Comparison of ENCODE assay signal across 34 mouse cellular contexts in genomic region chr9:22505574-22505973, GRCm38 (mm10). TPM values are rescaled to one million over a fixed set of nuclear protein-coding genes. Genes with fewer than 3 reads are reported as not detected.
DNase-seq lines count a peak whose midpoint lies in the region; ATAC-seq and TF ChIP-seq lines count a peak whose summit lies in the region.
"Had no signal": no experiment of that assay in that cellular context is flagged by ENCODE, and none has a peak within 500 bp of the region (broad histone marks: within the 10 kb centered on the region; RNA-seq: fewer than 3 reads in every experiment).

No protein-coding gene starts in this region.

- H3K27ac ChIP-seq in kidney, adult 2 months (ENCODE audit: insufficient read depth, low read depth, low read length) = no peak overlapping the region
- no peak overlapping the region; the same call in 1 of the 2 replicates for H3K27ac ChIP-seq in intestine, embryonic 16.5 days (ENCODE audit: low read length)
- H3K27ac ChIP-seq in limb, embryonic 10.5 days = no peak overlapping the region
- H3K27ac ChIP-seq: embryonic facial prominence, embryonic 10.5 days; embryonic facial prominence, embryonic 15.5 days; forebrain, embryonic 13.5 days; hindbrain, embryonic 14.5 days; limb, embryonic 12.5 days; liver, embryonic 15.5 days; lung, embryonic 15.5 days; midbrain, embryonic 12.5 days; neural tube, embryonic 13.5 days; stomach, embryonic 15.5 days had no signal

- no peaks in the 10 kb centered on the region for H3K27me3 ChIP-seq in kidney, adult 2 months (replicated peaks; ENCODE audit: control insufficient read depth, insufficient read depth, low read length)
- H3K27me3 ChIP-seq in G1E (ENCODE audit: insufficient read depth, low read length) = no peaks in the 10 kb centered on the region
- no peaks in the 10 kb centered on the region for H3K27me3 ChIP-seq in intestine, embryonic 16.5 days (replicated peaks; ENCODE audit: control insufficient read depth, insufficient read depth, low read length)
- H3K27me3 ChIP-seq in limb, embryonic 10.5 days (ENCODE audit: low read depth, poor library complexity, severe bottlenecking) = no peaks in the 10 kb centered on the region
- H3K27me3 ChIP-seq: embryonic facial prominence, embryonic 15.5 days; forebrain, embryonic 13.5 days; limb, embryonic 12.5 days; liver, embryonic 15.5 days; lung, embryonic 15.5 days; midbrain, embryonic 12.5 days; neural tube, embryonic 13.5 days; stomach, embryonic 15.5 days had no signal

- no peak overlapping the region for H3K4me3 ChIP-seq in kidney, adult 2 months (ENCODE audit: insufficient read depth, low read depth, low read length)
- no peak overlapping the region for H3K4me3 ChIP-seq in G1E (ENCODE audit: low read depth, low read length)
- H3K4me3 ChIP-seq in intestine, embryonic 16.5 days (ENCODE audit: low read length) = no peak overlapping the region
- H3K4me3 ChIP-seq in limb, embryonic 10.5 days = no peak overlapping the region
- H3K4me3 ChIP-seq: embryonic facial prominence, embryonic 10.5 days; embryonic facial prominence, embryonic 15.5 days; forebrain, embryonic 13.5 days; limb, embryonic 12.5 days; liver, embryonic 15.5 days; lung, embryonic 15.5 days; midbrain, embryonic 12.5 days; neural tube, embryonic 13.5 days; stomach, embryonic 15.5 days had no signal

- H3K9ac ChIP-seq in intestine, embryonic 16.5 days (ENCODE audit: low read depth, low read length) = no peak overlapping the region
- H3K9ac ChIP-seq: embryonic facial prominence, embryonic 15.5 days; forebrain, embryonic 13.5 days; hindbrain, embryonic 14.5 days; limb, embryonic 12.5 days; liver, embryonic 15.5 days; lung, embryonic 15.5 days; midbrain, embryonic 12.5 days; neural tube, embryonic 13.5 days; stomach, embryonic 15.5 days had no signal

- WGBS in kidney, adult 2 months = 52% methylated on average over 2 of the region's 2 CpGs
- WGBS in intestine, embryonic 16.5 days = 69% methylated on average over 2 of the region's 2 CpGs
- 49% methylated on average over 2 of the region's 2 CpGs for WGBS in limb, embryonic 10.5 days

- ATAC-seq in G1E (ENCODE audit: extremely low read depth, insufficient number of reproducible peaks, low FRiP score, poor library complexity, severe bottlenecking) = 0 out of 2 replicates have a peak, but pooled peaks have one; percentile 4
- peak; percentile 91 for ATAC-seq in intestine, embryonic 16.5 days
- ATAC-seq in megakaryocyte-erythroid progenitor cell, adult 5-6 weeks (replicated peaks; ENCODE audit: low FRiP score, low TSS enrichment, poor library complexity, severe bottlenecking) = peak; percentile 22; the same call in 1 of the 2 replicates
- ATAC-seq: forebrain, embryonic 13.5 days had no signal

- H3K9me3 ChIP-seq in G1E (replicated peaks) = no peaks in the 10 kb centered on the region
- no peaks in the 10 kb centered on the region for H3K9me3 ChIP-seq in intestine, embryonic 16.5 days (ENCODE audit: control insufficient read depth, low read length)
- H3K9me3 ChIP-seq in limb, embryonic 10.5 days (replicated peaks) = no peaks in the 10 kb centered on the region
- H3K9me3 ChIP-seq: embryonic facial prominence, embryonic 10.5 days; embryonic facial prominence, embryonic 15.5 days; forebrain, embryonic 13.5 days; limb, embryonic 12.5 days; liver, embryonic 15.5 days; lung, embryonic 15.5 days; midbrain, embryonic 12.5 days; neural tube, embryonic 13.5 days; stomach, embryonic 15.5 days had no signal

- no peak for TF ChIP-seq CTCF in kidney, adult 2 months (conservative IDR thresholded peaks at IDR 0.05; ENCODE audit: insufficient read depth, insufficient read length, low read depth, low read length)
- TF ChIP-seq CTCF in G1E (IDR thresholded peaks at IDR 0.05; ENCODE audit: low read depth, low read length) = no peak

- TF ChIP-seq POLR2A in kidney, adult 2 months (IDR thresholded peaks at IDR 0.05; ENCODE audit: low read depth, low read length) = no peak

- no peaks in the 10 kb centered on the region for H3K36me3 ChIP-seq in kidney, adult 2 months (ENCODE audit: control insufficient read depth, insufficient read depth, low read length)
- peaks cover 11% of the 10 kb centered on the region for H3K36me3 ChIP-seq in G1E (replicated peaks)
- H3K36me3 ChIP-seq in intestine, embryonic 16.5 days (ENCODE audit: control insufficient read depth, insufficient read depth, low read length) = no peaks in the 10 kb centered on the region
- no peaks in the 10 kb centered on the region for H3K36me3 ChIP-seq in limb, embryonic 10.5 days
- H3K36me3 ChIP-seq: embryonic facial prominence, embryonic 10.5 days; embryonic facial prominence, embryonic 15.5 days; limb, embryonic 12.5 days; liver, embryonic 15.5 days; lung, embryonic 15.5 days; midbrain, embryonic 12.5 days; neural tube, embryonic 13.5 days; stomach, embryonic 15.5 days had no signal

- peak; percentile 29 for DNase-seq in kidney, adult 2 months
- no peak for DNase-seq in kidney, postnatal 14 days
- no peak for DNase-seq in G1E (ENCODE audit: low spot score)
- no peak for DNase-seq in cerebellum, adult 11 months
- no peak for DNase-seq in limb, embryonic 10.5 days (ENCODE audit: low spot score)
- DNase-seq: adrenal gland, adult 2 months; cerebellum, adult 8-10 months; cerebellum, postnatal 25 days; gastrocnemius, postnatal 14 days; kidney, adult 8-10 months; kidney, postnatal 25 days had no signal

- H3K4me2 ChIP-seq in intestine, embryonic 16.5 days (ENCODE audit: low read depth, low read length) = no peak overlapping the region
- H3K4me2 ChIP-seq: embryonic facial prominence, embryonic 15.5 days; forebrain, embryonic 13.5 days; heart, embryonic 11.5 days; hindbrain, embryonic 14.5 days; limb, embryonic 12.5 days; liver, embryonic 15.5 days; lung, embryonic 15.5 days; midbrain, embryonic 12.5 days; neural tube, embryonic 13.5 days; stomach, embryonic 15.5 days had no signal

- peaks cover 6% of the 10 kb centered on the region; the same call in 1 of the 2 replicates for H3K4me1 ChIP-seq in kidney, adult 2 months (ENCODE audit: control insufficient read depth, insufficient read depth, low read length)
- no peaks in the 10 kb centered on the region for H3K4me1 ChIP-seq in G1E (ENCODE audit: insufficient read depth, low read depth, low read length)
- H3K4me1 ChIP-seq in intestine, embryonic 16.5 days (ENCODE audit: control insufficient read depth, insufficient read depth, low read length) = peaks cover 2% of the 10 kb centered on the region; the same call in 1 of the 2 replicates
- H3K4me1 ChIP-seq in limb, embryonic 10.5 days = 0 out of 2 replicates have a peak, but pooled peaks cover 4% of the 10 kb centered on the region
- H3K4me1 ChIP-seq: liver, embryonic 15.5 days; lung, embryonic 15.5 days; stomach, embryonic 15.5 days had no signal

RNA-seq across cellular contexts. Expression of gene Bbs9, which starts 30.1 kb away (rescaled TPM):
- polyA plus RNA-seq in kidney, adult 2 months (2012; rRNA removed) = 12.7 and 14.1 TPM in 2 replicates
- total RNA-seq in G1E (2014; fragmentation: Nextera tagmentation) (18.5 and 26.9 TPM in 2 replicates), G1E (2017) (12.8 and 18.4 TPM in 2 replicates)
- polyA plus RNA-seq in G1E (2012) = 1.1 and 3.3 TPM in 2 replicates
- polyA plus RNA-seq in intestine, embryonic 16.5 days (2015; fragmentation: Nextera tagmentation; extraction: Ambion mirVana) = 11.8 and 12.6 TPM in 2 replicates
- total RNA-seq in megakaryocyte-erythroid progenitor cell, adult 5-6 weeks (2014; fragmentation: Nextera tagmentation) = 12.2 and 25.8 TPM in 2 replicates
- total RNA-seq in megakaryocyte-erythroid progenitor cell, adult 5-6 weeks (2017) = 17.8 and 20.2 TPM in 2 replicates
- polyA plus RNA-seq in limb, embryonic 10.5 days (2016; fragmentation: Nextera tagmentation; extraction: Ambion mirVana) = 11.2 and 13.5 TPM in 2 replicates

RNA-seq across cellular contexts. Expression of gene Rp9, which starts 36.0 kb away (rescaled TPM):
- polyA plus RNA-seq in kidney, adult 2 months (2012; rRNA removed) = 56.9 and 61.8 TPM in 2 replicates
- total RNA-seq in G1E (2014; fragmentation: Nextera tagmentation) (119 and 130 TPM in 2 replicates), G1E (2017) (100 and 113 TPM in 2 replicates)
- polyA plus RNA-seq in G1E (2012) = 104 TPM in 2 replicates
- polyA plus RNA-seq in intestine, embryonic 16.5 days (2015; fragmentation: Nextera tagmentation; extraction: Ambion mirVana) = 58.3 and 58.4 TPM in 2 replicates
- total RNA-seq in megakaryocyte-erythroid progenitor cell, adult 5-6 weeks (2014; fragmentation: Nextera tagmentation) = 128 and 174 TPM in 2 replicates
- total RNA-seq in megakaryocyte-erythroid progenitor cell, adult 5-6 weeks (2017) = 257 and 309 TPM in 2 replicates
- polyA plus RNA-seq in limb, embryonic 10.5 days (2016; fragmentation: Nextera tagmentation; extraction: Ambion mirVana) = 52.8 and 52.9 TPM in 2 replicates

RNA-seq across cellular contexts. Expression of gene Gm17545, which starts 51.5 kb away (rescaled TPM):
- polyA plus RNA-seq in kidney, adult 2 months (2012; rRNA removed) = not detected in 2 replicates
- total RNA-seq in G1E (2014; fragmentation: Nextera tagmentation) (not detected in 2 replicates), G1E (2017) (not detected in 2 replicates)
- polyA plus RNA-seq in G1E (2012) = not detected in 2 replicates
- polyA plus RNA-seq in intestine, embryonic 16.5 days (2015; fragmentation: Nextera tagmentation; extraction: Ambion mirVana) = not detected in 2 replicates
- not detected in 2 replicates for total RNA-seq in megakaryocyte-erythroid progenitor cell, adult 5-6 weeks (2014; fragmentation: Nextera tagmentation)
- total RNA-seq in megakaryocyte-erythroid progenitor cell, adult 5-6 weeks (2017) = not detected in 2 replicates
- not detected in 2 replicates for polyA plus RNA-seq in limb, embryonic 10.5 days (2016; fragmentation: Nextera tagmentation; extraction: Ambion mirVana)
- total RNA-seq: adrenal gland, adult 2 months; adrenal gland, postnatal 4 days; gastrocnemius, postnatal 14 days; granulocyte monocyte progenitor cell, adult 5-6 weeks; hematopoietic stem cell, adult 5-6 weeks; layer of hippocampus, adult 18-20 months; layer of hippocampus, postnatal 10 days; left cerebral cortex, adult 18-20 months; left cerebral cortex, postnatal 14 days; megakaryocyte, adult 5-6 weeks had no signal
- polyA plus RNA-seq: adrenal gland, adult 2 months; embryonic facial prominence, embryonic 10.5 days; embryonic facial prominence, embryonic 15.5 days; forebrain, embryonic 13.5 days; heart, embryonic 11.5 days; heart, embryonic 16.5 days; hindbrain, embryonic 14.5 days; limb, embryonic 12.5 days; liver, embryonic 15.5 days; lung, embryonic 15.5 days; midbrain, embryonic 12.5 days; neural tube, embryonic 13.5 days; small intestine, adult 2 months; stomach, embryonic 15.5 days had no signal

Comparison
In these comparisons a context has a peak if more than half of its experiments do, and no peak if none do; other contexts are left out.
1. ATAC-seq: peak in every context shown above with its lines; median percentile 91 in intestine, embryonic 16.5 days; 22 in megakaryocyte-erythroid progenitor cell, adult 5-6 weeks; 4 in G1E.